Mouse (Mus musculus) megakaryocyte, embryonic 14.5 days (primary cell): ENCODE measurements around the gene Hmgb1.

Source experiments
- FLI1 ChIP-seq: IDR thresholded peaks from 2 replicates; pipeline ENCODE4 v1.6.1; 2012; ENCODE audit warnings: low read length, inconsistent platforms, mixed read lengths
- GATA1 ChIP-seq: IDR thresholded peaks from 3 replicates; pipeline ENCODE4 v1.6.1; 2012; ENCODE audit warnings: mixed read lengths, low read length, inconsistent platforms, borderline replicate concordance

GRCm38 (mm10) chr5:149097841-149098240 is 86.4 kb downstream of the Hmgb1 start:
- TF ChIP-seq GATA1 (no peak), FLI1 (no peak)
